Mouse (Mus musculus): ENCODE data around the gene Sumo1. TPM values are rescaled to one million over a fixed set of nuclear protein-coding genes. Genes with fewer than 3 reads are reported as not detected.

Sumo1 gene
- polyA plus RNA-seq, 1 experiment from 2014 or later = 415 TPM

DNA sequence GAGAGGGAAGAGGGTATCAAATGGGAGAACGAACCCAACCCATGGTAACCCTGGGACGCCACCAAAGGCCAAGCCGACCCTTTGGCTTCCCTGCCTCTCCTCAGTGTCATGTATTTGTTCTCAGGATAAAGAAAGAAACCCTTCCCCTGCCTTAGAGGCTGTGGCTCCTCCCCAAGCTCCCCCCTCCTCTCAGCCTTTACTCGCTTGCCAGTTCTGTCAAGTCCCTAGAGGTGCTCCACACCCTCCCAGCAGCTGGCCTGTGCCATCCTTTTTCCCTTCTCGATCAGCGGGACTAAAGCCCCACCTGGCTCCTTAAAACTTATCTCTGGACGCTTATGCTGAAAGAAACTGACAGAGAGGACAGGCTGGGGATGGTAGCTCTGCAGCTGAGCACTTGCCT lies 63.6 kb downstream of the Sumo1 start:
- Histone ChIP-seq H3K4me3 (no peak overlapping the region), H3K4me1 (0 out of 2 replicates have a peak, but pooled peaks cover 5% of the 10 kb centered on the region), H3K36me3 (no peaks in the 10 kb centered on the region), H3K9ac (no peak overlapping the region), H3K9me3 (replicated peaks) (0 out of 2 replicates have a peak, but pooled peaks cover 3% of the 10 kb centered on the region), H3K27ac (no peak overlapping the region), H3K4me2 (replicated peaks) (no peak overlapping the region), H3K27me3 (no peaks in the 10 kb centered on the region)
- ATAC-seq (ENCODE audit: low FRiP score) = peak; percentile 64
- 47% methylated on average over 7 of the region's 7 CpGs for WGBS

DNA sequence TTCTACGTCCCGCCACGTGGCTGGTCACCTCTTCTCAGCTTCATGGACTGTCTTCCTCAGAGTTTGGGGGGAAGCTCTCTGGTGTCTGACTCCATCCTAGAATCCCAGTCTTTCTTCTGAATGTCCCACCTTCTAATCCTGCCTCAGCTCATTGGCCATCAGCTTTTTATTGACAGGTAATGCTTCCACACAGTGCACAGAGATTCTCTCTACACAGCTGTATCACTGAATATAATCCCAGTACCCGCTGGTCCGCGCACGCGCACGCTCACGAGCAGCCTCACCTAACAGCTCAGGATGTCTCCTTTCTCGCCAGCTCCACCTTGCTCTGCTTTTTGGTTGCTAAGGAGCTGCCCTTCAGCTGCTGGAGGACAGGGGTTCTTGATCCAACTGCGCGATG lies 64.2 kb downstream of the Sumo1 start:
- Histone ChIP-seq H3K9ac (no peak overlapping the region), H3K4me2 (replicated peaks) (no peak overlapping the region), H3K27ac (no peak overlapping the region), H3K4me1 (0 out of 2 replicates have a peak, but pooled peaks cover 5% of the 10 kb centered on the region), H3K36me3 (no peaks in the 10 kb centered on the region), H3K4me3 (no peak overlapping the region), H3K27me3 (no peaks in the 10 kb centered on the region), H3K9me3 (replicated peaks) (0 out of 2 replicates have a peak, but pooled peaks cover 3% of the 10 kb centered on the region)
- ATAC-seq (ENCODE audit: low FRiP score) = no peak; the same call in 1 of the 2 replicates
- WGBS = 92% methylated on average over 13 of the region's 13 CpGs

DNA sequence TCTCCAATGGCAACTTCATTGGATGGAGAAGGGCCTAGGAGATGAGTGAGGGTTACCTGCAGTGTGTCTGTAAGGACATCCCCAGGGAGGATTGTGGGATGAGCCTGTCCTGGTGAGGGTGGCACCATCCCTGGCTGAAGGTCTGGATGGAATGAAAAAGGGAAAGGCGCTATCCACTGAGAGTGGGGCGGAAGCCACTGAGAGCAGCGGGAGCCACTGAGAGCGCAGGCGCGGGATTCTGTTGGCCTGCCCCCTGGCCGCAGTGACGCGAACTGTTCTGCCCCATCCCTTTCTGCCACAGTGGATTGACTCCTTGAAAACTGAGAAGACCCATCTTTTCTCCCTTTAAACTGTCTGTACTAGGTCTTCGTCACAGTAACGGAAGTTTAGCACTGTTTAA lies 66.7 kb downstream of the Sumo1 start:
- Histone ChIP-seq H3K4me3 (no peak overlapping the region), H3K27ac (no peak overlapping the region), H3K9ac (0 out of 2 replicates have a peak overlapping the region, but pooled peaks have one; percentile 41), H3K4me2 (replicated peaks) (peak overlapping the region; percentile 34), H3K27me3 (no peaks in the 10 kb centered on the region), H3K9me3 (replicated peaks) (no peaks in the 10 kb centered on the region), H3K36me3 (no peaks in the 10 kb centered on the region), H3K4me1 (0 out of 2 replicates have a peak, but pooled peaks cover 5% of the 10 kb centered on the region)
- 28% methylated on average over 11 of the region's 11 CpGs for WGBS
- ATAC-seq (ENCODE audit: low FRiP score) = no peak

DNA sequence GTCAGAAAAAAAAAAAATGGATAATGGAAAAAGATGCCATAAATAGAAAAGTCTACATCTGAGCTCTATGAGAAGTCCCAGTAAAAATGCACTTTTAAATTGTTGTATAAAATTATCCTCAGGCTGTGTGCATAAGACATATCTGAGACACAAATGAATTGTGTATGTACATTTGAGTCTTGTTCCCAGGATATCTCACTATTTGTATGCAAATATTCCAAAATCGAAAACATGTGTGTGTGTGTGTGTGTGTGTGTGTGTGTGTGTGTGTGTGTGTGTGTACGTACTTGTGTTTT lies 67.3 kb downstream of the Sumo1 start:
- H3K36me3 ChIP-seq = no peaks in the 10 kb centered on the region
- H3K4me3 ChIP-seq = no peak overlapping the region
- no peak overlapping the region for H3K9ac ChIP-seq
- H3K27me3 ChIP-seq = no peaks in the 10 kb centered on the region
- no peak for ATAC-seq (ENCODE audit: low FRiP score)
- WGBS = 88% methylated on average over 2 of the region's 2 CpGs
- no peaks in the 10 kb centered on the region for H3K9me3 ChIP-seq (replicated peaks)
- H3K4me2 ChIP-seq (replicated peaks) = no peak overlapping the region
- 0 out of 2 replicates have a peak, but pooled peaks cover 5% of the 10 kb centered on the region for H3K4me1 ChIP-seq
- no peak overlapping the region for H3K27ac ChIP-seq

DNA sequence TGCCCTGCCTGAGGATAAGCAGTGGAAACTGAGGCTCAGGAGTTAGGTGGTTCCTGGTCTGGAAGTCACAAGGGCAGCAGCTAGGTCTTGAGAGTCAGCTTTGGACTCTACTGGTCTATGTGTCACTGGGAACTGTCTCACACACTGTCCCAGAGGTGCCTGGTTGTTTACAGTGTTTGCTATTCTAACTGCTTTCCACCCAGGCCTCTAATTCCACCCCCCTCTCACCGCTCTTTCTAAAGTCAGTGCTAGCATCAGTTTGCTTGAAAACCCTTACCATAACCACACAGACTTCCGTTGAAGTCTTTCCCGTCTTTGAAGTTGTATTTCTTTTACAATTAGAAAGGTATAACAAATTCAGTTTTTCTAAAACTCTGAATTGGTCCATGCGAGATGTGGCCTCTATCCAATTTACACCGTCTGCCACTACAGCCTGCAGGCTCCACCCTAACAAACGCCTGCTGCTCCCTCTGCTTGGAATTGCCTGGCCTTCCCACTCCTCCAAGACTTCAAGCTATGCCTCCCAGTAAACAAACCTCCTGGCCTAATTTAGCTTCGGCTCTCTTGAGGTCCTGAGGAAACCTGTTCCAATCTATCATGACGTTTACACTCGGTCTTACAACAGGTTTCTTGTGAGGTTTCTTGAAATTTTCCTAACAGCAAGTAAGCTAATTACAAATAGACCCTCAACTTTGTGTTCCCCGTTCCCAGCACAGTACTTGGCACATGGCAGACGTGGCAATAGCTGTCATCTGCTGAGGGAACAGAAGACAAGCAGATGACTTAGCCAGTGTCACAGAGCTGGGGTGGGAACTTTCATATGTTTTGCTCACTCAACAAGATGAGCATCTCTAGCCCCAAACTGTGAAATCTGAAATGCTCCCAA lies 67.9 kb downstream of the Sumo1 start:
- no peaks in the 10 kb centered on the region for H3K27me3 ChIP-seq
- H3K4me3 ChIP-seq = no peak overlapping the region
- WGBS = 64% methylated on average over 11 of the region's 11 CpGs
- ATAC-seq (ENCODE audit: low FRiP score) = no peak
- no peak overlapping the region for H3K9ac ChIP-seq
- H3K9me3 ChIP-seq (replicated peaks) = no peaks in the 10 kb centered on the region
- H3K4me2 ChIP-seq (replicated peaks) = no peak overlapping the region
- H3K4me1 ChIP-seq = 0 out of 2 replicates have a peak, but pooled peaks cover 5% of the 10 kb centered on the region
- H3K36me3 ChIP-seq = no peaks in the 10 kb centered on the region
- no peak overlapping the region for H3K27ac ChIP-seq

- no peak overlapping the region for H3K4me3 ChIP-seq
- WGBS = 76% methylated on average over 9 of the region's 9 CpGs
Observed at GRCm38 (mm10) chr1:59595609-59596008, 75.0 kb downstream of the Sumo1 start.

DNA sequence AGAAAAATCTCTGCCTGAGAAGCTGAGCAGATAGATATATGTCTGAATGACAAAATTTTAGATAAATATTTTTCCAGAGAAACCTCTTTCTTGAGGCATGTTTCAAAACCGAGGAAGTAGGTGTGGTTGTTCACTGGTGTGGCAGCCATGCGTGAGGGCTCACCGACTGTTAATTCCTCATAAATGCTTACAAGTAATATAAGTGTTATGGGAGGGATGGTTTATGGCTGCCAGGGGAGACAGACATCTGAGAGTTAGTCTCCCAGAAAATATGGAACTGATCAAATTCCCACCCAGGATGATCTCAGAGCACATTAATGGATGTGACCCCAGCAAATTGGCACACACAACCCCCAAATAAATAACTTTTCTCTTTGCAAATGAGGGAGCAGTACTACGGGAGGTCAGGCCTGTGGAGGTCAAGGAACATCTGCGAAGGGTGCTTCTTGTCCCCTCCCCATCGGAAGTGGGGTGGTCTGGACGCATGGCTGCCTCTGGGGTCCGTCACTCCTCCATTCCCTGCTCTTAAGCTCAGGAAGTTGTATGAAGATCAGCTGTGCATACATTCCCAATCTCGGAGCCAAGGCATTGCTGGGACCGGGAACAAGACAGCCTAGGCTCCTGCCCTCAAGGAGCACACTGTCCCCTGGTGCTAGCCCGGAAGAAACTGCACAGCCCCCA lies 75.9 kb downstream of the Sumo1 start:
- 81% methylated on average over 11 of the region's 11 CpGs for WGBS
- Histone ChIP-seq H3K9ac (no peak overlapping the region), H3K9me3 (replicated peaks) (no peaks in the 10 kb centered on the region), H3K27ac (no peak overlapping the region), H3K4me2 (replicated peaks) (no peak overlapping the region), H3K4me3 (no peak overlapping the region), H3K4me1 (peaks cover 10% of the 10 kb centered on the region), H3K27me3 (peaks cover 19% of the 10 kb centered on the region), H3K36me3 (no peaks in the 10 kb centered on the region)
- ATAC-seq (ENCODE audit: low FRiP score) = no peak

More at GRCm38 (mm10) chr1:59595609-59596008, 75.0 kb downstream of the Sumo1 start:
- Histone ChIP-seq H3K27me3 (peaks cover 19% of the 10 kb centered on the region), H3K4me2 (replicated peaks) (no peak overlapping the region), H3K27ac (no peak overlapping the region), H3K36me3 (no peaks in the 10 kb centered on the region), H3K9ac (no peak overlapping the region), H3K9me3 (replicated peaks) (no peaks in the 10 kb centered on the region), H3K4me1 (peaks cover 10% of the 10 kb centered on the region)
- no peak for ATAC-seq (ENCODE audit: low FRiP score)

DNA sequence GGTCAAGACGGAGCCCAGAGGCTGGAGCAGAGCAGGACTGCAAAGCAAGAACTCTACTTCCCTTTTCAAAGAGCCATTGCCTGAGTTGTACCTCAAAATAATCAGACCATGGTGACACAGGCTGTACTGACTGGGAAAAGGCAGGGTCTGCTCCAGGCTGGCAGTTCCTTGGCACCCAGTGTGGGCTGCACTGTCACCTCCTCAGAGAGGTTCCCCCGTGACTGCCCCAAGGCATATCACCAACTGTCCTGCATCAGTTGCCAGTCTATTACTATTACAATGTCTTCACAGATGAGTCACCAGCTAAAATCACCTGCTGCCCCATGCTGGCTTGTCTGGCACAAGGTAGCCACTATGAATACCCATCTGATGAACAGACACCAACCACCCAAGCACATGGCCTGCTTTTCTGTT lies 77.0 kb downstream of the Sumo1 start:
- Histone ChIP-seq H3K4me1 (peaks cover 10% of the 10 kb centered on the region), H3K36me3 (no peaks in the 10 kb centered on the region), H3K9ac (no peak overlapping the region), H3K4me3 (no peak overlapping the region), H3K9me3 (replicated peaks) (no peaks in the 10 kb centered on the region), H3K4me2 (replicated peaks) (no peak overlapping the region), H3K27me3 (peaks cover 19% of the 10 kb centered on the region), H3K27ac (no peak overlapping the region)
- WGBS = 77% methylated on average over 2 of the region's 2 CpGs
- ATAC-seq (ENCODE audit: low FRiP score) = no peak

DNA sequence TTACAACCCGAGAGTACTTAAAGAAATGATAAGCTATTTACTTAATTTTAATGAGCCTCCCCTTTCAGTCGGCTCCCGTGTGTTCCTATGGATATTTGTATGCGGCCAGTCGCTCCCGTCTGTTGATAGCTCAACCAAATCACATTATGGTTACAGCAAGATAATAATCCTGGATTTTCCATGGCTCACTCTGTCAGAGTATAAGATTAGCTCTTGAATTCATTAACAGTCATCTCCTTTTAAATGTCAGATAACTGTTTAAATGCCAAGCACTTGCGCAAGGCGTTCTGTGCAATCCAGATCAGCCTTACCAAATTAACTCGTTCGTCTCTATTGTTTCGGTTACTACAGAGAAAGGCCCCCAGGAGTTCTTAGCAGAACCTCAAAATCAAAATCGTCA lies 77.8 kb downstream of the Sumo1 start:
- no peak for ATAC-seq (ENCODE audit: low FRiP score)
- Histone ChIP-seq H3K4me3 (no peak overlapping the region), H3K36me3 (no peaks in the 10 kb centered on the region), H3K4me1 (peaks cover 10% of the 10 kb centered on the region), H3K27ac (no peak overlapping the region), H3K4me2 (replicated peaks) (peak overlapping the region; percentile 26), H3K9ac (no peak overlapping the region), H3K27me3 (peaks cover 19% of the 10 kb centered on the region), H3K9me3 (replicated peaks) (no peaks in the 10 kb centered on the region)
- WGBS = 28% methylated on average over 12 of the region's 12 CpGs

DNA sequence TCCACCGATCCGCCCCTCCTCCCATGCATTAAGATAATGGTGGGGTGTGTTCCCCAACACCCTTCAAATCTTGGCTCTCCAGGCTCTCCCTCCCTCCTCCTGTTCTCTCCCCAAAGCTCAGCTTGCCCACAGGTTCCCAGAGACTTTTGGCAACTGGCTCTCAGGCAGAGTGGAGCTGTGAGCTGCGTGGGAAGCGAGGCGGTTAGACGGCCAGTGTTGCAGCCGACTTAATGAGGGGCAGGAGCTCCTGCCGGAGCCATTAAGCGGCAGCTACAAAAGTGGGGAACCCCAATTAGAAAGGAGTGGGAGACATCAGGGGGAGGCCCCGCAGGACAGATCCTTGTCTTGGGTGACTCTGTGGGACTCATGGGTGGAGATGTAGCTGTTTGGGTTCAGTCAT lies 78.3 kb downstream of the Sumo1 start:
- Histone ChIP-seq H3K36me3 (no peaks in the 10 kb centered on the region), H3K27me3 (peaks cover 19% of the 10 kb centered on the region), H3K4me3 (no peak overlapping the region), H3K9me3 (replicated peaks) (no peaks in the 10 kb centered on the region), H3K9ac (no peak overlapping the region), H3K27ac (no peak overlapping the region), H3K4me1 (peaks cover 10% of the 10 kb centered on the region), H3K4me2 (replicated peaks) (peak overlapping the region; percentile 26)
- WGBS = 10% methylated on average over 10 of the region's 10 CpGs
- ATAC-seq (ENCODE audit: low FRiP score) = peak; percentile 35; the same call in 1 of the 2 replicates

DNA sequence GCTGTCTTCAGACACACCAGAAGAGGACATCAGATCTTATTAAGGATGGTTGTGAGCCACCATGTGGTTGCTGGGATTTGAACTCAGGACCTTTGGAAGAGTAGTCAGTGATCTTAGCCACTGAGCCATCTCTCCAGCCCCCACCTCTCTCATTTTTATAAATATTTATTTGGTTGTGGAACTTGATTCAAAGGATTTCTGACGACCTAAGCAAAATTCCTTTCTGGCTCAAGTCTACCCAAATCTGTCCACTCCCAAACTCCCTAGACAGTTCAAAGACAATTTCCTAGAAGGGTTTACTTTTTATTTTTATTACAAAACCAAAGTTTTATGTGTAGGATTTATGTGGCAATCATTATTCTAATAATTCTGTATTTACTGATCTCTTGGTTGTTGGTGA lies 81.4 kb downstream of the Sumo1 start:
- no peaks in the 10 kb centered on the region for H3K9me3 ChIP-seq (replicated peaks)
- H3K4me2 ChIP-seq (replicated peaks) = no peak overlapping the region
- no peak for ATAC-seq (ENCODE audit: low FRiP score)
- 83% methylated on average over 1 of the region's 1 CpGs for WGBS
- H3K9ac ChIP-seq = no peak overlapping the region
- H3K4me3 ChIP-seq = no peak overlapping the region
- H3K4me1 ChIP-seq = peaks cover 13% of the 10 kb centered on the region
- H3K27ac ChIP-seq = no peak overlapping the region
- H3K27me3 ChIP-seq = peaks cover 19% of the 10 kb centered on the region
- no peaks in the 10 kb centered on the region for H3K36me3 ChIP-seq

DNA sequence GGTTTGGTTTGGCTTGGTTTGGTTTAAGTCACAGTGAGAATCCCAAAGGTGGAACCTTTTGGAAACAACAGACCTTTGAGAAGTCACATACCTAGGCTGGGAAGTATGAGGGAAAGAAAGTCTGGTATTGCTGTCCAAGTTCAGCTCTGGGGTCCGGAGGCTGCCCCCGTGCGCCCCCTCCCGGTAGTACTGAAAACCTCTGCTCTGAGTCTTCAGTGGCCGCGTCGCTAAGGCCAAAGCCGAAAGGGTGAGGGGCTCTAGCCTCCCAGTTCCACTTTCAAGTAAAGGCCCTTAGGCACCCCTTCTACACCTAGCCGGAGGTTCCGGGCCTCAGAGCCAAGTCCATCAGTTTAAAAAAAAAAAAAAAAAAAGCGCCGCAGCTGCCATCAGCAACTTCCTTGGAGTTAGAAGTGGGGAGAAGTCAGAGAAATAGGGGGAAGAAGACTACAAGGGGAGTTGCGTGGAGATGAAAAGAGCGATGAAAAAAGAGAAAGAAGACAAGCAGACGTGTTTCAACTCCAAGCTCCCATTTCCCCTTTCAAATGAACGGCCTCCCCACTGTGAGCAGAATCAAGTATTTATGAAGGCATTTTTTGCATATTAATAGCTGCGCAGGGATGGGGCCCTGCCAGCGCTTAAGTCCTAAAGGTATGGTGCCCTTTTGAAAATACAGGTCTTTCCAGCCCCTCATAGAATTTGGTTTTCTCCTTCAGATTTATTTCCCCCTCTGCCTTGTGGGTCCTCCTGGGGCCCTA lies 85.8 kb downstream of the Sumo1 start:
- H3K4me2 ChIP-seq (replicated peaks) = peak overlapping the region; percentile 33
- no peak overlapping the region for H3K4me3 ChIP-seq
- no peak overlapping the region for H3K27ac ChIP-seq
- no peaks in the 10 kb centered on the region for H3K36me3 ChIP-seq
- 8% methylated on average over 18 of the region's 18 CpGs for WGBS
- H3K9me3 ChIP-seq (replicated peaks) = no peaks in the 10 kb centered on the region
- peak; percentile 54; the same call in 1 of the 2 replicates for ATAC-seq (ENCODE audit: low FRiP score)
- H3K27me3 ChIP-seq = no peaks in the 10 kb centered on the region; the same call in 1 of the 2 replicates
- H3K9ac ChIP-seq = no peak overlapping the region
- H3K4me1 ChIP-seq = peaks cover 3% of the 10 kb centered on the region; the same call in 1 of the 2 replicates
